Mouse (Mus musculus) testis, adult 2 months (tissue): ENCODE results near the gene Olfr669.

Experiments
- CTCF ChIP-seq: fragments of 200-500 bp; IDR thresholded peaks from 2 replicates; pipeline ENCODE4 v1.5.1; 2012; ENCODE audit warnings: low read depth, mild to moderate bottlenecking, inconsistent platforms, low read length, moderate library complexity; ENCODE audit not compliant: control insufficient read depth, insufficient read depth, insufficient replicate concordance
- POLR2A ChIP-seq: fragments of 200-500 bp; IDR thresholded peaks from 2 replicates; pipeline ENCODE4 v1.6.1; 2012; ENCODE audit warnings: low read depth, mild to moderate bottlenecking, inconsistent platforms, low read length, moderate library complexity; ENCODE audit not compliant: control insufficient read depth

DNA sequence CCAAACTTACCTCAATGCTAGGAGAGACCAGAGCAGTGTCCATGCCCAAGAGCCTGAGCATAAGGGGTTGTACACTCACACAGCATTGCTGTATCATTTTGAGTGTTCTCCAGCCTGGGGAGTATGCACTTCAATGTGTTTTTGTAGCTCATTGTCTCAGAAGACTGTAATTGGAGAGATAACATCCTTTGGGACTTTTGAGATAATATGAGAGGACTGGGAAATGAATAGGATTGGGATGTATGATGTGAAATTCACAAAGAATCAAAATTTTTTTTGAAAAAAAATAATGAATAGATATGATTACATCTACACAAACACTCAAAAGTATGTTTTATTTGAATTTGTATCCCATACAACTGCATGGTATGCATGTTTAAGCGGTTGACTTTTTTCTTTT lies 6.1 kb upstream of the Olfr669 start, which contains the start of gene Olfr668:
- TF ChIP-seq CTCF (no peak), POLR2A (no peak)
